8 mouse cellular contexts compared by ENCODE assay signal in genomic region chr17:33779271-33779966, GRCm38 (mm10). TPM values are rescaled to one million over a fixed set of nuclear protein-coding genes. Genes with fewer than 3 reads are reported as not detected.
A peak's percentile ranks its signal among the peaks of the same experiment; 100 is the strongest.
DNase-seq lines count a peak whose midpoint lies in the region; ATAC-seq and TF ChIP-seq lines count a peak whose summit lies in the region.

No protein-coding gene starts in this region.

- no peak overlapping the region for H3K9ac ChIP-seq in intestine, postnatal 0 days (ENCODE audit: low read depth, low read length)
- no peak overlapping the region for H3K9ac ChIP-seq in stomach, embryonic 14.5 days (replicated peaks; ENCODE audit: low read depth, low read length)

- peak; percentile 91 to 92 for DNase-seq in adrenal gland, postnatal 36 days
- peak; percentile 93 for DNase-seq in embryonic facial prominence, embryonic 10.5 days (ENCODE audit: low spot score)
- DNase-seq in gastrocnemius, postnatal 4 days (ENCODE audit: low spot score in 2 of 2) = peak; percentile 90 to 98
- DNase-seq in left cerebral cortex, postnatal 10 days (ENCODE audit: extremely low spot score in 1 of 2, low spot score in 2 of 2) = peak; percentile 89 to 94
- DNase-seq in mesoderm, embryonic 11.5 days (ENCODE audit: low read depth, low spot score) = peak; percentile 85

- H3K27me3 ChIP-seq in embryonic facial prominence, embryonic 10.5 days (replicated peaks; ENCODE audit: low read depth, poor library complexity, severe bottlenecking) = no peaks in the 10 kb centered on the region
- no peaks in the 10 kb centered on the region for H3K27me3 ChIP-seq in intestine, postnatal 0 days (replicated peaks; ENCODE audit: control insufficient read depth, insufficient read depth, low read length)
- H3K27me3 ChIP-seq in stomach, embryonic 14.5 days (ENCODE audit: control insufficient read depth, insufficient read depth, low read length) = no peaks in the 10 kb centered on the region

- peaks cover 42% of the 10 kb centered on the region for H3K36me3 ChIP-seq in embryonic facial prominence, embryonic 10.5 days (replicated peaks)
- peaks cover 22% of the 10 kb centered on the region; the same call in 1 of the 2 replicates for H3K36me3 ChIP-seq in intestine, postnatal 0 days (ENCODE audit: control insufficient read depth, insufficient read depth)
- H3K36me3 ChIP-seq in stomach, embryonic 14.5 days (ENCODE audit: control insufficient read depth, insufficient read depth, low read length) = peaks cover 8% of the 10 kb centered on the region; the same call in 1 of the 2 replicates

- ATAC-seq in intestine, postnatal 0 days = peak; percentile 65
- peak; percentile 75; the same call in 1 of the 2 replicates for ATAC-seq in stomach, embryonic 14.5 days (ENCODE audit: insufficient number of reproducible peaks, insufficient read depth, low FRiP score, low read depth)
- ATAC-seq in CD4-positive, CD25-positive, alpha-beta regulatory T cell, adult 4 months = no peak

- H3K27ac ChIP-seq in embryonic facial prominence, embryonic 10.5 days (replicated peaks) = peak overlapping the region; percentile 87
- peak overlapping the region; percentile 69 for H3K27ac ChIP-seq in intestine, postnatal 0 days (ENCODE audit: low read depth, low read length)
- H3K27ac ChIP-seq in stomach, embryonic 14.5 days (ENCODE audit: low read length) = peak overlapping the region; percentile 89

- H3K4me1 ChIP-seq in embryonic facial prominence, embryonic 10.5 days = peaks cover 59% of the 10 kb centered on the region
- peaks cover 18% of the 10 kb centered on the region for H3K4me1 ChIP-seq in intestine, postnatal 0 days (replicated peaks; ENCODE audit: control insufficient read depth, insufficient read depth, low read length)
- peaks cover 38% of the 10 kb centered on the region for H3K4me1 ChIP-seq in stomach, embryonic 14.5 days (ENCODE audit: control insufficient read depth, insufficient read depth, low read length)

- H3K4me3 ChIP-seq in embryonic facial prominence, embryonic 10.5 days = peak overlapping the region; percentile 62
- peak overlapping the region; percentile 19; the same call in 1 of the 2 replicates for H3K4me3 ChIP-seq in intestine, postnatal 0 days (ENCODE audit: low read depth, low read length)
- peak overlapping the region; percentile 42; the same call in 1 of the 2 replicates for H3K4me3 ChIP-seq in stomach, embryonic 14.5 days (ENCODE audit: low read depth, low read length)

- intact Hi-C loops in left cerebral cortex, postnatal 10 days (cut with DNase I) = no loop called here

- 40% methylated on average over 9 of the region's 9 CpGs for WGBS in embryonic facial prominence, embryonic 10.5 days
- 45% methylated on average over 9 of the region's 9 CpGs for WGBS in intestine, postnatal 0 days
- 29% methylated on average over 9 of the region's 9 CpGs for WGBS in stomach, embryonic 14.5 days

- peak overlapping the region; percentile 82 for H3K4me2 ChIP-seq in intestine, postnatal 0 days (replicated peaks; ENCODE audit: low read depth)
- peak overlapping the region; percentile 89 for H3K4me2 ChIP-seq in stomach, embryonic 14.5 days (replicated peaks; ENCODE audit: low read depth, low read length)

- TF ChIP-seq CTCF in intestine, postnatal 0 days (IDR thresholded peaks at IDR 0.05; ENCODE audit: low read depth) = no peak

- H3K9me3 ChIP-seq in embryonic facial prominence, embryonic 10.5 days = no peaks in the 10 kb centered on the region
- no peaks in the 10 kb centered on the region for H3K9me3 ChIP-seq in intestine, postnatal 0 days (ENCODE audit: control insufficient read depth)
- no peaks in the 10 kb centered on the region for H3K9me3 ChIP-seq in stomach, embryonic 14.5 days (ENCODE audit: control insufficient read depth, low read depth, low read length)

RNA-seq across cellular contexts. Expression of gene Angptl4, which starts 2.2 kb away (rescaled TPM):
- 100 to 1,000 TPM in 1 of 2 experiments, 10 to 100 TPM in 1; 62.7 to 110 TPM for total RNA-seq in adrenal gland, postnatal 36 days (2021)
- 33.4 and 39.0 TPM in 2 replicates for polyA plus RNA-seq in embryonic facial prominence, embryonic 10.5 days (2016; fragmentation: Nextera tagmentation; extraction: Ambion mirVana)
- total RNA-seq in gastrocnemius, postnatal 4 days (2021) = 10 to 100 TPM; 22.5 to 43.8 TPM
- 26.7 and 33.5 TPM in 2 replicates for polyA plus RNA-seq in intestine, postnatal 0 days (2015; fragmentation: Nextera tagmentation; extraction: Ambion mirVana)
- total RNA-seq in left cerebral cortex, postnatal 10 days (2021) = 1 to 10 TPM; 5.2 to 9.1 TPM
- 22.5 and 25.1 TPM in 2 replicates for polyA plus RNA-seq in stomach, embryonic 14.5 days (2014; fragmentation: Nextera tagmentation; extraction: Ambion mirVana)
- polyA plus RNA-seq in CD4-positive, CD25-positive, alpha-beta regulatory T cell, adult 4 months (2017; shearing (Covaris generic)) = 1 to 10 TPM; 4.4 to 6.1 TPM

RNA-seq across cellular contexts. Expression of gene Rab11b, which starts 19.1 kb away (rescaled TPM):
- total RNA-seq in adrenal gland, postnatal 36 days (2021) = 100 to 1,000 TPM; 231 to 299 TPM
- 342 and 347 TPM in 2 replicates for polyA plus RNA-seq in embryonic facial prominence, embryonic 10.5 days (2016; fragmentation: Nextera tagmentation; extraction: Ambion mirVana)
- 100 to 1,000 TPM; 194 to 218 TPM for total RNA-seq in gastrocnemius, postnatal 4 days (2021)
- 157 and 160 TPM in 2 replicates for polyA plus RNA-seq in intestine, postnatal 0 days (2015; fragmentation: Nextera tagmentation; extraction: Ambion mirVana)
- 100 to 1,000 TPM; 336 to 350 TPM for total RNA-seq in left cerebral cortex, postnatal 10 days (2021)
- 255 and 296 TPM in 2 replicates for polyA plus RNA-seq in stomach, embryonic 14.5 days (2014; fragmentation: Nextera tagmentation; extraction: Ambion mirVana)
- 100 to 1,000 TPM; 257 to 400 TPM for polyA plus RNA-seq in CD4-positive, CD25-positive, alpha-beta regulatory T cell, adult 4 months (2017; shearing (Covaris generic))

RNA-seq across cellular contexts. Expression of gene Kank3, which starts 30.9 kb away (rescaled TPM):
- 10 to 100 TPM; 72.2 to 90.5 TPM for total RNA-seq in adrenal gland, postnatal 36 days (2021)
- polyA plus RNA-seq in embryonic facial prominence, embryonic 10.5 days (2016; fragmentation: Nextera tagmentation; extraction: Ambion mirVana) = 25.4 and 29.5 TPM in 2 replicates
- 10 to 100 TPM; 31.6 to 33.4 TPM for total RNA-seq in gastrocnemius, postnatal 4 days (2021)
- 14.8 and 14.9 TPM in 2 replicates for polyA plus RNA-seq in intestine, postnatal 0 days (2015; fragmentation: Nextera tagmentation; extraction: Ambion mirVana)
- total RNA-seq in left cerebral cortex, postnatal 10 days (2021) = 10 to 100 TPM; 37.9 to 38.2 TPM
- polyA plus RNA-seq in stomach, embryonic 14.5 days (2014; fragmentation: Nextera tagmentation; extraction: Ambion mirVana) = 32.5 and 33.5 TPM in 2 replicates
- 1 to 10 TPM; 6.3 to 8.9 TPM for polyA plus RNA-seq in CD4-positive, CD25-positive, alpha-beta regulatory T cell, adult 4 months (2017; shearing (Covaris generic))

RNA-seq across cellular contexts. Expression of gene Rps28, which starts 44.9 kb away (rescaled TPM):
- 1,000 to 10,000 TPM; 1,486 to 1,511 TPM for total RNA-seq in adrenal gland, postnatal 36 days (2021)
- 866 and 898 TPM in 2 replicates for polyA plus RNA-seq in embryonic facial prominence, embryonic 10.5 days (2016; fragmentation: Nextera tagmentation; extraction: Ambion mirVana)
- total RNA-seq in gastrocnemius, postnatal 4 days (2021) = 1,000 to 10,000 TPM; 1,603 to 1,661 TPM
- polyA plus RNA-seq in intestine, postnatal 0 days (2015; fragmentation: Nextera tagmentation; extraction: Ambion mirVana) = 831 and 858 TPM in 2 replicates
- total RNA-seq in left cerebral cortex, postnatal 10 days (2021) = 100 to 1,000 TPM; 861 to 875 TPM
- polyA plus RNA-seq in stomach, embryonic 14.5 days (2014; fragmentation: Nextera tagmentation; extraction: Ambion mirVana) = 1,306 and 1,470 TPM in 2 replicates
- 1,000 to 10,000 TPM; 1,453 to 2,471 TPM for polyA plus RNA-seq in CD4-positive, CD25-positive, alpha-beta regulatory T cell, adult 4 months (2017; shearing (Covaris generic))

RNA-seq across cellular contexts. Expression of gene Ndufa7, which starts 45.0 kb away (rescaled TPM):
- 100 to 1,000 TPM; 432 to 487 TPM for total RNA-seq in adrenal gland, postnatal 36 days (2021)
- 469 and 477 TPM in 2 replicates for polyA plus RNA-seq in embryonic facial prominence, embryonic 10.5 days (2016; fragmentation: Nextera tagmentation; extraction: Ambion mirVana)
- 100 to 1,000 TPM; 292 to 312 TPM for total RNA-seq in gastrocnemius, postnatal 4 days (2021)
- polyA plus RNA-seq in intestine, postnatal 0 days (2015; fragmentation: Nextera tagmentation; extraction: Ambion mirVana) = 503 and 513 TPM in 2 replicates
- total RNA-seq in left cerebral cortex, postnatal 10 days (2021) = 100 to 1,000 TPM; 225 to 228 TPM
- 471 and 592 TPM in 2 replicates for polyA plus RNA-seq in stomach, embryonic 14.5 days (2014; fragmentation: Nextera tagmentation; extraction: Ambion mirVana)
- polyA plus RNA-seq in CD4-positive, CD25-positive, alpha-beta regulatory T cell, adult 4 months (2017; shearing (Covaris generic)) = 100 to 1,000 TPM; 377 to 404 TPM
